Mouse (Mus musculus) kidney, adult 2 months (tissue): ENCODE data around the gene Alk.

ENCODE experiments used
- CTCF ChIP-seq: fragments of 200-500 bp; conservative IDR thresholded peaks from 2 replicates; pipeline ENCODE4 v1.5.1; 2011; ENCODE audit warnings: low read depth, mild to moderate bottlenecking, control low read depth, low read length, moderate library complexity, mixed read lengths; ENCODE audit not compliant: insufficient read depth, insufficient read length
- POLR2A ChIP-seq: fragments of 200-500 bp; IDR thresholded peaks from one replicate; pipeline ENCODE4 v1.6.1; 2011; ENCODE audit warnings: low read depth, low read length, control low read depth

DNA sequence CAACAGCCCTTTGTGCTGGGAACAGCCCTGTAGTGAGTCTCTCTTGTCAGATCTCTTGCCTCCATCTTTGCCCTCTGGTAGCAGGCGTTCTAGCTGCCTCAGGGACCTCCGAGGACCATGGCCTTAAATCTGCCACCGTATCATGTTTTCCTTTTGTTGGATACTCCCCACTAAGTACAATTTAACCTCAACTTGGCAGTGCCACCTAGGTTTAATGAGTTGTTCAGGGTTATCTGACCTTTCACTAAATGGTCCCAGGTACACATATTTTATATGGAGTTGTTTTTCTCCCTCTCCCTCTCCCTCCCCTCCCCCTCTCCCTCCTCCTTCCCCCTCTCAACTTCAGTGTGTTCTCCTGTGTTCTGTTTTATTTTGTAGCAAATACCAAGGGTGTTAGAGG, 669.1 kb downstream of the Alk start:
- TF ChIP-seq CTCF: no peak
- TF ChIP-seq POLR2A: no peak
